Mouse (Mus musculus): ENCODE data around the gene 1810010H24Rik. TPM values are rescaled to one million over a fixed set of nuclear protein-coding genes. Genes with fewer than 3 reads are reported as not detected.
"Not testable (repeated sequence)": the region's sequence is repeated elsewhere in the genome, so short reads cannot be mapped to it uniquely, and the experiment has no call there.

The 1810010H24Rik gene
- polyA plus RNA-seq (2012; rRNA removed), result 1.8 and 1.9 TPM in 2 replicates
- 2.6 and 3.9 TPM in 2 replicates for polyA plus RNA-seq (2014; fragmentation: Nextera tagmentation; extraction: Ambion mirVana)

DNA sequence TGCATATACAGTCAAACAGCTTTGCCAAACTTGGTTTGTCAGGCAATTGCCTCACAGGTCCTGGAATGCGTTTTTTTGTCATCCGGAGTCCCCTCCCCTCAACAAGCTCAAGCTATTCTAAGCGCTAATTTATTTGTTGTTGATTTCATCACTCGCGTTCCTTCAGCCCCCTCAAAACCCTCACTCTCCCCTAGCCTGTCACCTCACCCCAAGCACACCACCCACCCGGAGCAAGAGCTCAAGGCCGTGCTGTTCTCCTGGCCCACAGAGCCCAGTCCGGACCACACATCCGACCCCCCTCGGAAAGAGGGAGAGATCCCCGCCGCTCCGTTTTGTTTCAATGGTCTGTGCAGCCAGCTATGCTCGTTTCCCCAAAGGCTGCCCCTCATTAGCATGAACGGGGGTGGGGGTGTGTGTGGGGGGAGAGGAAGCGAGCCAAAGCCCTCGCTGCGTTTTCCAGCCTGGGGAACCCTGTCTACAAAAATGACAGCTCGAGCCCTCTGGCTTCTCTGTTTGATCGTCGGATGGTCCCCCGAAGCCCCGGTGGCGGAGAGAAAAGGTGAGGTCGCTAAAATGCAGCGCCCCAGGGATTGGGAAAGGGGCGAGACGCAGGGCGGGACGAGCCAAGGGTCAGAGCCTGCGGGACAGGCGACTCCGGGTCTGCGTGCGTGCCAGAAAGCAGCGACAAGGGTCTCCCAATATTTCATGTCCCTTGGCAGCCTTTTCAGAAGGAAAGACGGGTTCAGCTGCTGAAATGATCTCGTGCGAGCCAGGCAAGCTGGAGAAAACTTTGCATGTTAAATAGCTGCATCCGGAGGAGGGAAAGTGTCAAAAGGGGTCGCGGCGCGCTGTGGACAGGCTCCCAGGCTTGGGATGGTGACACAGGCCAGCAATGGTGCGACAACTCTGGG lies at the start of gene 1810010H24Rik:
Gene 1810010H24Rik, plus strand, starts transcription at position 271 of the 911 bp plus-strand sequence.
- H3K4me3 ChIP-seq (ENCODE audit: insufficient read depth in 1 of 2, low read depth in 2 of 2, low read length in 2 of 2), result peak within 1 kb of the TSS; percentile 20 to 50
- DNase-seq (ENCODE audit: low read depth in 3 of 3, low spot score in 3 of 3), result no peak
- TF ChIP-seq CTCF (IDR thresholded peaks at IDR 0.05; ENCODE audit: low read depth) (no peak), EP300 (IDR thresholded peaks at IDR 0.05; ENCODE audit: low read depth) (no peak)
- no peak for ATAC-seq (ENCODE audit: insufficient read depth)
- H3K27ac ChIP-seq, result no peak within 1 kb of the TSS
- peaks cover 0 to 12% of the 10 kb centered on the region in 2 experiments; a peak in 2 of 4 replicates for H3K4me1 ChIP-seq (replicated peaks; ENCODE audit: control insufficient read depth in 2 of 2, insufficient read depth in 2 of 2, low read length in 1 of 2)
- H3K9me3 ChIP-seq (ENCODE audit: control insufficient read depth, low read length), result no peaks in the 10 kb centered on the region
- WGBS (ENCODE audit: insufficient replicate concordance), result under 1% methylated on average over 45 of the region's 45 CpGs
- H3K9ac ChIP-seq (replicated peaks), result peak within 1 kb of the TSS; percentile 36; the same call in 1 of the 2 replicates
- H3K27me3 ChIP-seq (ENCODE audit: control insufficient read depth, insufficient read depth, low read length), result peaks cover 33% of the 10 kb centered on the region
- H3K36me3 ChIP-seq (replicated peaks; ENCODE audit: control insufficient read depth, insufficient read depth, low read depth), result no peaks in the 10 kb centered on the region
- H3K4me2 ChIP-seq (ENCODE audit: low read depth), result peak within 1 kb of the TSS; percentile 71

DNA sequence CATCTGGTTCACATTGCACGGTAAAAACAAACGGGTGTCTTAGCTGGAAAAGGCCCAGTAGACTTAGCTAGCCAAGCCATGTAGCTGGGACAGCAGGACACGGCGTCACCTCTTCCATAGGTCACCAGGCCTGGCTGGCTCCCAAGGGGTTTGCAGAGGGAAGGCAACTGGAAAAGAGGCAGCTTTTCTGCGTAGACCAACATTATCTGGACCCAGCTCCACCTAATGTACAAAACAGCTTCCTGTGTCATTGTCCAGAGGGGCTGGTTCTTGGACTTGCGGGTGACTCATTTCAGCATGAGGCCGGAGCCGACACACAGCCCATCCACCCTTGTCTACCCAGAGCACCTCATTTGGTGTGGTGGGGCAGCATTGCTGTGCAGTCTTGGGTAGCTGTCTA lies 49.3 kb upstream of the 1810010H24Rik start:
- 75% methylated on average over 8 of the region's 8 CpGs for WGBS (ENCODE audit: insufficient replicate concordance)
- Histone ChIP-seq H3K4me3 (ENCODE audit: insufficient read depth in 1 of 2, low read depth in 2 of 2, low read length in 2 of 2) (no peak overlapping the region), H3K4me1 (replicated peaks; ENCODE audit: control insufficient read depth in 2 of 2, insufficient read depth in 2 of 2, low read length in 1 of 2) (no peaks in the 10 kb centered on the region), H3K4me2 (ENCODE audit: low read depth) (no peak overlapping the region), H3K36me3 (replicated peaks; ENCODE audit: control insufficient read depth, insufficient read depth, low read depth) (no peaks in the 10 kb centered on the region), H3K27me3 (ENCODE audit: control insufficient read depth, insufficient read depth, low read length) (no peaks in the 10 kb centered on the region), H3K27ac (no peak overlapping the region), H3K9ac (replicated peaks) (no peak overlapping the region), H3K9me3 (ENCODE audit: control insufficient read depth, low read length) (no peaks in the 10 kb centered on the region)
- ATAC-seq (ENCODE audit: insufficient read depth) (peak; percentile 31; the same call in 1 of the 2 replicates), DNase-seq (ENCODE audit: low read depth in 3 of 3, low spot score in 3 of 3) (no peak)
- no peak for TF ChIP-seq EP300 (IDR thresholded peaks at IDR 0.05; ENCODE audit: low read depth)
- no peak for TF ChIP-seq CTCF (IDR thresholded peaks at IDR 0.05; ENCODE audit: low read depth)

DNA sequence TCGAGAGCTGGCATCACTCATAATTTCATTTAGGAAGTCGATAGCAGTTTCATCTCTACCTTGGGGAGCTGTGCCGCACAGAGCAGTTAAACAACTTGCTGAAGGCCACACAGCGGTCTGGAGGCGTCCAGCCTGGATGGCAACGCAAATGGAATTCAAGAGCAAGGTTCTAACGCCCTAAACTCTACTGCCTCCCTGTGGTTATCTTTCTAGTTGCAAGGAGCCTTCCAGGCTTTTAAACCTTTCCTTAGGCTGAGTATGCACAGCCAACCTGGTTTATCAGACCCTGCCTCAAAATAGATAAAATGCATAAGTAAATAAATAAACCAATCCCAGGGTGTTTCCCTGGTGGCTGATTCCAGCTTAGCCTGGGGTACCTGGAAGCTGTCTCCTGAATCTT lies 45.0 kb upstream of the 1810010H24Rik start:
- H3K36me3 ChIP-seq (replicated peaks; ENCODE audit: control insufficient read depth, insufficient read depth, low read depth), result no peaks in the 10 kb centered on the region; the same call in 1 of the 2 replicates
- WGBS (ENCODE audit: insufficient replicate concordance), result 21% methylated on average over 7 of the region's 7 CpGs
- no peaks in the 10 kb centered on the region for H3K27me3 ChIP-seq (ENCODE audit: control insufficient read depth, insufficient read depth, low read length)
- H3K9ac ChIP-seq (replicated peaks), result no peak overlapping the region
- no peak overlapping the region for H3K4me2 ChIP-seq (ENCODE audit: low read depth)
- TF ChIP-seq EP300 (IDR thresholded peaks at IDR 0.05; ENCODE audit: low read depth) (no peak), CTCF (IDR thresholded peaks at IDR 0.05; ENCODE audit: low read depth) (peak; percentile 80)
- no peak for ATAC-seq (ENCODE audit: insufficient read depth)
- H3K27ac ChIP-seq, result no peak overlapping the region
- H3K9me3 ChIP-seq (ENCODE audit: control insufficient read depth, low read length), result no peaks in the 10 kb centered on the region
- peak in 1 of 3 experiments; percentile 50 for DNase-seq (ENCODE audit: low read depth in 3 of 3, low spot score in 3 of 3)
- H3K4me3 ChIP-seq (ENCODE audit: insufficient read depth in 1 of 2, low read depth in 2 of 2, low read length in 2 of 2), result no peak overlapping the region
- peaks cover 0 to 4% of the 10 kb centered on the region in 2 experiments; a peak in 2 of 4 replicates for H3K4me1 ChIP-seq (replicated peaks; ENCODE audit: control insufficient read depth in 2 of 2, insufficient read depth in 2 of 2, low read length in 1 of 2)

DNA sequence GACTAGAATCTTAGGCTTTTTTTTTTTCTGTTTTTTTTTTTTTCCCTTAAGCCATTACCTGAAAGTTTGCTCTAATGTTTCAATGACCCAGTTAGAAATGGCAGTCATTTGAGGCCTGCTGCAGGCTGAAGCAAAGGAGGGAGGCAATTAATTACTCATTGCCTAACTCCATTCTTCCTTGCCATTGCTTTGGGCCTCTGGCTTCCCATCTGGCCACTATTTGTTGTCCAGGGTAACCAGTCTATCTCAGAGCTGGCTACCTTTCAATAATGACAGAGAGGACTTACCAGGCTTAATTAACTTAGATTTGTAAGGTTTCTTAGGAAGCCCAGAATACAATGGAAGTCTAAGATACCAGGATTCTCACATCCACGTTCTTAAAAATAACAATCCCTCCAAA lies 43.7 kb upstream of the 1810010H24Rik start:
- Histone ChIP-seq H3K9ac (replicated peaks) (no peak overlapping the region), H3K4me2 (ENCODE audit: low read depth) (no peak overlapping the region), H3K4me1 (replicated peaks; ENCODE audit: control insufficient read depth in 2 of 2, insufficient read depth in 2 of 2, low read length in 1 of 2) (peaks cover 0 to 4% of the 10 kb centered on the region in 2 experiments; a peak in 2 of 4 replicates), H3K4me3 (ENCODE audit: insufficient read depth in 1 of 2, low read depth in 2 of 2, low read length in 2 of 2) (no peak overlapping the region), H3K27me3 (ENCODE audit: control insufficient read depth, insufficient read depth, low read length) (no peaks in the 10 kb centered on the region), H3K9me3 (ENCODE audit: control insufficient read depth, low read length) (no peaks in the 10 kb centered on the region), H3K36me3 (replicated peaks; ENCODE audit: control insufficient read depth, insufficient read depth, low read depth) (peaks cover 5% of the 10 kb centered on the region), H3K27ac (no peak overlapping the region)
- 56% methylated on average over 1 of the region's 1 CpGs for WGBS (ENCODE audit: insufficient replicate concordance)
- no peak for DNase-seq (ENCODE audit: low read depth in 3 of 3, low spot score in 3 of 3)
- no peak for TF ChIP-seq EP300 (IDR thresholded peaks at IDR 0.05; ENCODE audit: low read depth)
- TF ChIP-seq CTCF (IDR thresholded peaks at IDR 0.05; ENCODE audit: low read depth), result no peak
- no peak for ATAC-seq (ENCODE audit: insufficient read depth)

DNA sequence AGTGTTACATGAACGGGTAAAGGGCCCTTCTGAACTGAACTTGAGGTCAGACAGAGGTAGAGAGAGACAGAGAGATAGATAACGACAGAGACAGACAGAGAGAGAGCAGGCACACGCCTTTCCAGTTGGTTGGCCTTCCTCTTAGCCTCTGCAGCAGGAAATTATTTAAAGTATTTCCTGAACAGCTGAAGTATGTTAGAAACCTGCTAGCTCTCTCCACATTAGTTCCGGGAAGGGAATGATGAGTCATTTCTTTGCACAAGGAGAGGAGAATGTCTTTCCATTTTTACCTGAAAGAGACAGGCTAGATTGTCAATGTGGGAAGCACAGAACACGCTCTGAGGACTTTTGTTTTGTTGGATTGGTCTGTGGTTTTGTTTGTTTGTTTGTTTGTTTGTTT lies 43.1 kb upstream of the 1810010H24Rik start:
- Histone ChIP-seq H3K4me3 (ENCODE audit: insufficient read depth in 1 of 2, low read depth in 2 of 2, low read length in 2 of 2) (no peak overlapping the region), H3K9ac (replicated peaks) (no peak overlapping the region), H3K4me1 (replicated peaks; ENCODE audit: control insufficient read depth in 2 of 2, insufficient read depth in 2 of 2, low read length in 1 of 2) (peaks cover 0 to 4% of the 10 kb centered on the region in 2 experiments; a peak in 2 of 4 replicates), H3K27ac (no peak overlapping the region), H3K36me3 (replicated peaks; ENCODE audit: control insufficient read depth, insufficient read depth, low read depth) (peaks cover 11% of the 10 kb centered on the region), H3K9me3 (ENCODE audit: control insufficient read depth, low read length) (no peaks in the 10 kb centered on the region), H3K27me3 (ENCODE audit: control insufficient read depth, insufficient read depth, low read length) (no peaks in the 10 kb centered on the region), H3K4me2 (ENCODE audit: low read depth) (no peak overlapping the region)
- DNase-seq (ENCODE audit: low read depth in 3 of 3, low spot score in 3 of 3) (no peak), ATAC-seq (ENCODE audit: insufficient read depth) (no peak)
- WGBS (ENCODE audit: insufficient replicate concordance), result 20% methylated on average over 5 of the region's 5 CpGs
- TF ChIP-seq CTCF (IDR thresholded peaks at IDR 0.05; ENCODE audit: low read depth) (no peak), EP300 (IDR thresholded peaks at IDR 0.05; ENCODE audit: low read depth) (no peak)

DNA sequence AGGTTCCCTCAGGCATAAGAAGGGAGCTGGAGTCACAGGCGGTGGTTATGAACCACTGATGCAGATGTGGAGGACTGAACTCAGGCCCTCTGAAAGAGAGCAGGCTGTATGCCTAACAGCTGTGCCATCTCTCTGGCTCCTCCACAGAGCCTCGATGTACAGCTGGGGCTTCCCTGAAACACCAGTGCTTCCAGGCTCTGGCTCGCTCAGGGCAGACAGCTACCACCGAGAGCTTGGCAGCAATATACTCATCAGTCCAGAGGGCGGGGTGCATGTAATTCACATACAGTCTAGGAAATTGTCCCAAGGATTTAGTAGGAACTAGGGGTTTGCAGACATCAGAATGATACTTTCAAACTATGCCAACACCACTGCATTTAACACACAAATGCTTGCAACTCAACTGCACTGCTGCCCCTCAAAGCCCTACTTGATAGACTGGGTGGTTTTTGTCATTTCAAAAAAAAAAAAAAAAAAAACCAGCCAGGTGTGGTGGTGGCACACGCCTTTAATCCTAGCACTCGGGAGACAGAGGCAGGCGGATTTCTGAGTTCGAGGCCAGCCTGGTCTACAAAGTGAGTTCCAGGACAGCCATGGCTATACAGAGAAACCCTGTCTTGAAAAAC lies 39.4 kb upstream of the 1810010H24Rik start:
- not testable (repeated sequence) for DNase-seq (ENCODE audit: low read depth in 3 of 3, low spot score in 3 of 3); H3K4me2 ChIP-seq (ENCODE audit: low read depth); H3K27me3 ChIP-seq (ENCODE audit: control insufficient read depth, insufficient read depth, low read length); H3K9ac ChIP-seq (replicated peaks); H3K4me1 ChIP-seq (replicated peaks; ENCODE audit: control insufficient read depth in 2 of 2, insufficient read depth in 2 of 2, low read length in 1 of 2); ATAC-seq (ENCODE audit: insufficient read depth); H3K27ac ChIP-seq; H3K9me3 ChIP-seq (ENCODE audit: control insufficient read depth, low read length); H3K4me3 ChIP-seq (ENCODE audit: insufficient read depth in 1 of 2, low read depth in 2 of 2, low read length in 2 of 2)
- H3K36me3 ChIP-seq (replicated peaks; ENCODE audit: control insufficient read depth, insufficient read depth, low read depth), result peaks cover 45% of the 10 kb centered on the region
- 82% methylated on average over 9 of the region's 9 CpGs for WGBS (ENCODE audit: insufficient replicate concordance)

Data from liver, embryonic 14.5 days (tissue).